Mouse (Mus musculus): ENCODE measurements around the gene Fggy.

DNA sequence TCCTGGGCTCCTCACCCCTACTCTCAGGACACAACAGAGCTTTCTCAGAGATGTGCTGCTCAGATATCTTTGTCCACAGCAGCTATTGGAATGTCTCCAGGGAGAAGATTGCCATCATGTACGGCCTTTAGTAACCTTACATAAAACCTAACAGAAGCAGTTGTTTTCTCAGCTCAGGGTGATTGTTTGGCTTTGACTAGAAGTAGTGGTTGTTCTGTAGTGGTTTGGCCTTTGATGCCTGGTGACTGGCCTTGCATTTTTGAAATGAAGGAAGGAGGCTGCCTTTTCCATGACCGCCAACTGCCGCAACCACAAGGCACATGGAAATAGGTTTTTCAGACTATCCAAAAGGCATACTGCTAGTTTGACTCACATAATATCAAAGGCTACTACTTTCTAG, 63.7 kb downstream of the Fggy start:
- TF ChIP-seq CTCF (IDR thresholded peaks at IDR 0.05; ENCODE audit: low read depth) (no peak), EP300 (IDR thresholded peaks at IDR 0.05; ENCODE audit: low read depth) (no peak)

Data from liver, embryonic 14.5 days (tissue).